Mouse (Mus musculus) thymus, postnatal 10 days (tissue): ENCODE measurements around the gene Gm10974.

Source experiments
- DNase-seq, 2 experiments: peaks; one replicate each; pipeline ENCODE4 v3.0.0; 2021; ENCODE audit warnings: low spot score in 2 of 2

Gene Gm10974

DNA sequence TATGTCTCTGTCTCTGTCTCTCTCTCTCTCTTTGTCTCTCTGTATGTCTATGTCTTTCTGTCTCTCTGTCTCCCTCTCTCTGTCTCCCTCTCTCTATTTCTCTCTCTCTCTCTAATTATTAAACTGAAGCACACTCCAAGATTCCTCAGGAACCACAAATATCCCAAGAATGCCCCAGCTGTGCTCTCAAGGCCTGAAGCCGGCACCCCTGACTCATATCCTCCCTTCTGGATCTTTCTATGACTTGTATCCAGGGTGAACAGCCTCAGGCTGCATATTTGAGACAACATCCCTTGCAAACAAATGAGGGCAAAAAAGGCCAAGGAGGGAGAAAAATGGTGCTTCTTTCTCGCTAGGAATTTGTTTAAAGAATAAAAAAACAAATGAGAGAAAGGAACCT is at the start of gene Gm10974:
Gene Gm10974 (plus strand): TSS at position 2 of the 400 bp plus-strand sequence.
- no peak for DNase-seq

DNA sequence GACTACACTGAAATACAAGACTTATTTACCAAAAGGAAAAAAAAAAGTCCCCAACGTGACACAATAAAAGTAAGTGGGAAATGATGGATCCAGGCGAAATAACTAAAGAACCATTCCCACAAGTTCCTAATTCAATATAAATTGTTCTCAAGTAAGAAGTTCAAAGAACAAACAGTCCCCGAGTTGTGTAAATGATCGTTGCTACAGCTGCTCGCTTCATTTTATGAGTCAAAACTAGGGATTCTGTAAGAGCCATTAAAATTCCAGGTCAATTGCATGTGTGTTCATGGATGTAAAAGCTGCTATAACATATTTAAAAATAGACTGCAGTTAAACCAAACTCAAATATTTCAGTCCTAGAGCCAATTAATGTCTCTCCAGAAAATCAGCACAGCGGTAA is 47.6 kb upstream of the Gm10974 start:
- no peak for DNase-seq

GRCm38 (mm10) chr7:66320996-66321395 is 44.7 kb upstream of the Gm10974 start:
- no peak for DNase-seq

DNA sequence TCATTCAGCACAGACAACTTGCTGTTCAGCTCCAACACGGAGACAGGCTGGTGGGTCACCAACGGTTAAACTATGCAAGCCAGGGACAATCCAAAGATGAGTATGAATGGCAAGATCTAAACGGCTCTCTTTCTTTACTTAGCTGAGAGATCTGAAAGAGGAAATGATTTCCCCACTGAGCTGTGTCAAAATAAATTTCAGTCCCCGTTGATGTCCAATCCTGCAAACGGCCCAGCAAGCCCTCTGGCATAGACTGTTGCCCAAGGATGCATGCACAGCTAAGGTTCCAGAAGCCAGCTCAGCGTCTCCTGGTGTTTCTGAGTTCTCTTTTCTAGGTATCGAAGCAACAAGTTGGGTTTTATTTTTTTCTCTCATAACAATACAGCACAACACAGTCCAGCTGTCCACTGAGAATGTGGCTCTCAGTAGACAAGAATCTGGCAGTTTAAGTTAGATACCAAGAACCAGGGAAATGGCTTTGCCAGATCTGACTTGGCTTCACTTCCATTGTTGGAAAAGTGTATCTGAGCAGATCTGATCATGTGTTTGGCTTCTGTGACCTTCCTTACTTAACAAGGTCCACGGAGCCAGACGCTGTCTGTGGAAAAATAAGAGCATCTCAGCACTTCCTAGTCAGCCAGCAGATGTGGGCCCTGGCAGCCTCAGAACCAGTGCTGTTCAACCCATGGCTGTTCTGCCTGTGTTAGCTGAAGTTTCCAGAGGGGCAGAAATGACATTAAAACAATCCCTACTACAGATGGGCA is 42.3 kb upstream of the Gm10974 start:
- DNase-seq: no peak

GRCm38 (mm10) chr7:66325419-66326053 is 40.2 kb upstream of the Gm10974 start:
- no peak for DNase-seq

GRCm38 (mm10) chr7:66327516-66327915 is 38.2 kb upstream of the Gm10974 start:
- no peak for DNase-seq

DNA sequence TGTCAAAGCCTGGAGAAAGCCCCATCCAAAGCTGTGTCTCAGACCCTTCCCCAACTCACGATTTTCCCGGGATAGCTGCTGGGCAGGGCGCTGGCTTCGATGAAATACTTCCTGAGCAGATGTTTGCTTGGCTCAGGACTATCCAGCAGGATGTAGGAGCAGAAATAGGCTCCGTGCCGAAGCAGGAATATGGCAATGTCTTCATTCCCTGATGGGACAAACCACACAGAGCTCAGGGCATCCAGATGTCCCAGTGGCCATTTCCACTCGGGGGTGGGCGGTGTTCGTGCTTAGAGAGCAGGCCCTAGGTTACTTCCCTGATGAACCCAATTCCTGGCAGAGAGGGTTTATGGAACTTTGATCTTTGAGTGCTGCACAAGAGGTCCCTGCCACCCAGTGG is 35.1 kb upstream of the Gm10974 start:
- DNase-seq: no peak

- DNase-seq: no peak
Measured at GRCm38 (mm10) chr7:66332340-66332739, 33.4 kb upstream of the Gm10974 start.

DNA sequence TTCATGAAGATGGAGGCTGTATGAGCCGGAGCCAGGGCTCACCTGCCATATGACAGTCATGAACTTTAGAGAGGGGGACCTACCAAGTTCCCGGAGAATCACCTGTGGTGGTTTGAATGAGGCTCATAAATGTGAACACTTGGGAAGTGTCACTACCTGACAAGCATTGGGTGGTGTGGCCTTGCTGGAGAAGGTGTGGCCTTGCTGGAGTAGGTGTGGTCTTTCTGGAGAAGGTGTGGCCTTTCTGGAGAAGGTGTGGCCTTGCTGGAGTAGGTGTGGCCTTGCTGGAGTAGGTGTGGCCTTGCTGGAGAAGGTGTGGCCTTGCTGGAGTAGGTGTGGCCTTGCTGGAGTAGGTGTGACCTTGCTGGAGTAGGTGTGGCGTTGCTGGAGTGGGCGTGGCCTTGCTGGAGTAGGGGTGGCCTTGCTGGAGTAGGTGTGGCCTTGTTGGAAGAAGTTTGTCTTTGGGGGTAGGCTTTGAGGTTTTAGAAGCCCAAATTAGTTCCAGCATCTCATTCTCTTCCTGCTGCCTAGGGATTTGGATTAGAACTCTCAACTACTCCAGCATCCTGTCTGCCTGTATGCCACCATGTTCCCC is 31.7 kb upstream of the Gm10974 start:
- no peak for DNase-seq

GRCm38 (mm10) chr7:66336955-66337354 is 28.8 kb upstream of the Gm10974 start:
- DNase-seq: no peak

DNA sequence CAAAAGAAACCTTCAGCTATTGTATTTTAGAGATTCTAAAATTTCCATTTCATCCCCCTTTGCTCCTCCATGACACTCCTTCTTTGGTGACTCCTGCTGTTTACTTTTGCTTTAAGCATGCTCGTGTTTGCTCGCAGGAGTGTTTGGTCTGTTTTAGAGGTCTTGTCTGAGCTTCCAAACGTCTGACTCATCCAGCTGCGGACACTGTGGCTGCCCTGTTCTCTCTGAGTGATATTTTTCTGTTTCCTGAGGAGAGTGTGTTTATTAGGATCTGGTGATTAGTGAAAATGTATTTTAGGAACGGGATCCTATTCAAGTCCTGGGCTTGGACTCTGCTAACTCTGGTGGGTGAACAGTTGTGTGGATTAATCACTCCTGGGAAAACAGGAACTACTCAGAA is 26.1 kb upstream of the Gm10974 start:
- no peak for DNase-seq

DNA sequence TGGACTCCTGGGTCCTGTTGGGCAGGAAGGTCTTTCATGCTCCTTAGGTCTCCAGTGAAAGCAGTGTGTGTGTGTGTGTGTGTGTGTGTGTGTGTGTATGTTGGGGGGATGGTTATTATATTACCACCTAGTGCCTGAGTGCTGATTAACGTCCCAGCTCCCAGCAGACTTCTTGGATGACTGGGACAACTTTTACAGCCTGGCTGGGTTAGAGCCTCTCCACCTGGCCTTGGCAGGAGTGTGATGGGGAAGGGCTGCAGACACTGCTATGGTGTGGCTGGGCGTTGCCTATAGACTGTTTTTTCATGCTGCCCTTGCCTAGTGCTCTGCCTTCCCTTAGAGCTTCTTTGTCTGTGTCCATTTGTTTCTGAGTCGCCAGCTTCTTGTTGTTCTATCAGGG is 25.7 kb upstream of the Gm10974 start:
- DNase-seq: no peak

DNA sequence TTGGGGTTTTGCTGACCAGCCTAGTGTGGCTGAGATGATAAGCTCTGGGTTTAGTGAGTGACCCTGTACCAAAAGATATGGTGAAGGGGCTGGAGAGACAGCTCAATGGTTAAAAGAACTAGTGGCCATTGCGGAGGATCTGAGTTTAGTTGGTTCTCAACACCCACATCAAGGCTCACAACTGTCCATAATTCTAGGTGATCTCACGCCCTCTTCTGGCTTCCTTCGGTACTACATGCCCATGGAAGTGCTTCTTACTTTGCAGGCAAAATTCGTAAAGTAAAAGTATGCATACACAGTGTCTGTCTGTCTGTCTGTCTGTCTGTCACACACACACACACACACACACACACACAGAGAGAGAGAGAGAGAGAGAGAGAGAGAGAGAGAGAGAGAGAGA is 23.4 kb upstream of the Gm10974 start:
- DNase-seq: peak in 1 of 2 experiments; percentile 24

DNA sequence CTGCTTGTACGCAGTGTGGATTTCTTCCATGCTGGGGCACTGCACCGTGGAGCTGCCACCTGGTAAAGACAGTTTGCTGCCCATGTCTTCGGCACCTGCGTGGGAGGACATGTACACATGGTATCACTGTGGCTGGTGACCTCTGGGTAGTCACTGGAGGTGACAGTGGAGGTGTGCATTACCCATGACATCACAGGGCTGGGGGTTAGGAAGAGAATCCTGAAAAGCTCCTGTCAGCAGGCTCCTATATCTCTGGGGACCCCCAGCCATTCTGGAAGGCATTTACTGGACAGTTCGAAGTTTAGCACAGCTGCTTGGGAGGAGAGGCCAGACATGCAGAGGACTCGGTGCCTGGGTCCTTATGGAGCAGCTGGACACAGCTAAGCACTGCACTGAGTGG is 22.9 kb upstream of the Gm10974 start:
- no peak for DNase-seq

- no peak for DNase-seq
Measured at GRCm38 (mm10) chr7:66343307-66343706, 22.4 kb upstream of the Gm10974 start.

DNA sequence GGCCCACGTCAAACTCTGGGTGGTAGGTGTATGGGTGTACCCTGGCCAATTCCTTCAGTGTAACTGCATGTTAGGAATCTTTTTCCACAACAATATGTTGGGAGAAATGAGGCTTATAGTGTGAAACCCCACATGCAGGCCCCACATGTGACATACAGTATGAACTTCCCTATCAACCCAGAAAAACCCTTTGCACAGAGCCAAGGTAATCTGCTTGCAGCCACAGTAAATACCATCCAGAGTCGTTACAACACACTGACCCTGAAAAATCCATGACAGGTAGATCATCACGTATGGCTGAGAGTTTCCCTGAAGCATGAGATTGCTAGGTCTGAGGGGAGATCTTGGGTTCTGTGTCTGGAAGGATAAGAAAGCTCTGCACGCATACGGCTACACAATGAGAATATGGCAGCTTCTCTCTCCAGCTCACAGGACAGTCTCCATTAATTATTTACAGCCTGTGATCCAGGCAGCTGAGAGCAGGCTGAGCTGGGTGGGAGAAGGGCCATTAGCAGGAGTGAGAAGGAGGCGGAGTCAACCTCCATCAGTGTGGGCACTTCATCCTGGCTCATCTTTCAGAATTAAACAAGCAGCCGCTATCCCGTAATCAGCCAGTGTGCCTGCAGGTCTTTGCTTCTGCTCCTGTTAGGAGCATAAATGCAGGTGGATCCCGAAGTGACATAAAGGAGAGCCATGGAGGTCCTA is 18.6 kb upstream of the Gm10974 start:
- DNase-seq: no peak

- DNase-seq: no peak
Measured at GRCm38 (mm10) chr7:66348588-66348987, 17.1 kb upstream of the Gm10974 start.

- no peak for DNase-seq
Measured at GRCm38 (mm10) chr7:66349670-66350069, 16.0 kb upstream of the Gm10974 start.

GRCm38 (mm10) chr7:66351074-66351473 is 14.6 kb upstream of the Gm10974 start:
- DNase-seq: no peak

- DNase-seq: no peak
Measured at GRCm38 (mm10) chr7:66354911-66355310, 10.8 kb upstream of the Gm10974 start.

GRCm38 (mm10) chr7:66355791-66356522 is 9.7 kb upstream of the Gm10974 start:
- no peak for DNase-seq

DNA sequence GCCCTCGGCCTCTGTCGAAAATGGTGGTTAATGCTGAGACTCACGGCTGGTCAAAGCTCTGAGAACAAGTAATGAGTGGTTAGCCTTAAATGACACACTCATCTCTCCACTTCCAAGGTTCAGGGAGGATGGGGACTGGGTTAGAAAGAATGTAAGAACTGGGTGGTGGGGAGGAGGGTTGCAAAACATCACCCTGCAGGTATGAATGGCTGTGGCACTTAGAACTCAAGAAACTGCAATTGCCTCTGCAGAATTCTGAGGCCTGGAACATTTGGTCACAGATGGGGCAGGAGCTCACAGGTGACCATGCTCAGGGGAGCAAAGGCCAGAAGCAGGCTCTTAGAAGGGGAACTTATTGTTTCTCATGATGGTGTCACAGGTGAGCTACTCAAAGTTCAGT is 7.2 kb upstream of the Gm10974 start:
- no peak for DNase-seq
